Mouse (Mus musculus) neural tube, embryonic 15.5 days (tissue): ENCODE measurements around the gene Slc29a3. TPM values are rescaled to one million over a fixed set of nuclear protein-coding genes. Genes with fewer than 3 reads are reported as not detected.

Experiments
- ATAC-seq: fragments of 200-750 bp; cut with Nextera tagmentation; 2 replicates; pipeline ENCODE4 v1.8.0; 2017; ENCODE audit warnings: mild to moderate bottlenecking, moderate TSS enrichment, moderate library complexity; ENCODE audit not compliant: low FRiP score
- H3K27ac ChIP-seq: fragments of 300-500 bp; sonication (generic); replicated peaks from 2 replicates; pipeline ENCODE4 v1.5.1; 2015; ENCODE audit warnings: mild to moderate bottlenecking, inconsistent platforms
- H3K27me3 ChIP-seq: fragments of 300-500 bp; sonication (generic); replicated peaks from 2 replicates; pipeline ENCODE4 v1.6.1; 2015; ENCODE audit warnings: inconsistent platforms
- H3K36me3 ChIP-seq: fragments of 300-500 bp; sonication (generic); 2 replicates; pipeline ENCODE4 v1.6.1; 2015; ENCODE audit warnings: inconsistent platforms
- H3K4me1 ChIP-seq: fragments of 300-500 bp; sonication (generic); 2 replicates; pipeline ENCODE4 v1.6.1; 2015; ENCODE audit warnings: inconsistent platforms
- H3K4me2 ChIP-seq: fragments of 300-500 bp; sonication (generic); 2 replicates; pipeline ENCODE4 v1.6.1; 2015; ENCODE audit warnings: inconsistent platforms, mild to moderate bottlenecking, moderate library complexity
- H3K4me3 ChIP-seq: fragments of 300-500 bp; sonication (generic); replicated peaks from 2 replicates; pipeline ENCODE4 v1.5.1; 2015; ENCODE audit warnings: mild to moderate bottlenecking, inconsistent platforms
- H3K9ac ChIP-seq: fragments of 300-500 bp; sonication (generic); replicated peaks from 2 replicates; pipeline ENCODE4 v1.6.1; 2015; ENCODE audit warnings: mild to moderate bottlenecking, inconsistent platforms
- H3K9me3 ChIP-seq: fragments of 300-500 bp; sonication (generic); replicated peaks from 2 replicates; pipeline ENCODE4 v1.6.1; 2016; ENCODE audit warnings: inconsistent platforms
- WGBS: fragments of 180-500 bp; shearing (Covaris S2); methylation state at CpG from one replicate; pipeline ENCODE4 v1.1.7; 2015; ENCODE audit warnings: mixed read lengths; 5-methylcytosine and 5-hydroxymethylcytosine counted together
- polyA plus RNA-seq: library from polyadenylated mRNA; unstranded; fragments of >200 nt; fragmentation: Nextera tagmentation; extraction: Ambion mirVana; gene quantifications from 2 replicates; pipeline ENCODE4 v1.2.1, GENCODE M21; 2015

The Slc29a3 gene
- polyA plus RNA-seq, 1 experiment from 2014 or later = 12.6 TPM

GRCm38 (mm10) chr10:60792365-60792764 lies 39.8 kb upstream of the Slc29a3 start:
- 49% methylated on average over 10 of the region's 10 CpGs for WGBS
- Histone ChIP-seq H3K27me3 (0 out of 2 replicates have a peak, but pooled peaks cover 6% of the 10 kb centered on the region), H3K9ac (no peak overlapping the region), H3K36me3 (no peaks in the 10 kb centered on the region), H3K27ac (no peak overlapping the region), H3K4me2 (no peak overlapping the region), H3K4me1 (peaks cover 19% of the 10 kb centered on the region), H3K9me3 (no peaks in the 10 kb centered on the region), H3K4me3 (no peak overlapping the region)
- no peak for ATAC-seq

GRCm38 (mm10) chr10:60790912-60791311 lies 38.3 kb upstream of the Slc29a3 start:
- ATAC-seq = no peak
- WGBS = 88% methylated on average over 6 of the region's 6 CpGs
- H3K9me3 ChIP-seq = no peaks in the 10 kb centered on the region
- H3K4me3 ChIP-seq = no peak overlapping the region
- no peak overlapping the region for H3K27ac ChIP-seq
- no peak overlapping the region for H3K9ac ChIP-seq
- peaks cover 22% of the 10 kb centered on the region for H3K4me1 ChIP-seq
- 0 out of 2 replicates have a peak, but pooled peaks cover 6% of the 10 kb centered on the region for H3K27me3 ChIP-seq
- no peak overlapping the region for H3K4me2 ChIP-seq
- H3K36me3 ChIP-seq = no peaks in the 10 kb centered on the region

- peak; percentile 56 for ATAC-seq
- H3K27ac ChIP-seq = no peak overlapping the region
- no peaks in the 10 kb centered on the region for H3K9me3 ChIP-seq
- H3K4me1 ChIP-seq = peaks cover 5% of the 10 kb centered on the region; the same call in 1 of the 2 replicates
- no peaks in the 10 kb centered on the region for H3K36me3 ChIP-seq
- WGBS = 37% methylated on average over 16 of the region's 16 CpGs
- no peak overlapping the region for H3K4me3 ChIP-seq
- H3K9ac ChIP-seq = no peak overlapping the region
- no peak overlapping the region for H3K4me2 ChIP-seq
- H3K27me3 ChIP-seq = 0 out of 2 replicates have a peak, but pooled peaks cover 6% of the 10 kb centered on the region
These were observed 34.9 kb upstream of the Slc29a3 start for GRCm38 (mm10) chr10:60787303-60788074.

GRCm38 (mm10) chr10:60783608-60784007 lies 31.0 kb upstream of the Slc29a3 start:
- Histone ChIP-seq H3K4me2 (no peak overlapping the region), H3K9ac (no peak overlapping the region), H3K4me3 (no peak overlapping the region), H3K27ac (no peak overlapping the region), H3K36me3 (no peaks in the 10 kb centered on the region), H3K4me1 (peaks cover 11% of the 10 kb centered on the region), H3K27me3 (no peaks in the 10 kb centered on the region), H3K9me3 (no peaks in the 10 kb centered on the region)
- WGBS = 19% methylated on average over 2 of the region's 2 CpGs
- ATAC-seq = no peak

- H3K27ac ChIP-seq = no peak overlapping the region
- peak overlapping the region; percentile 47 for H3K4me2 ChIP-seq
- no peak overlapping the region for H3K4me3 ChIP-seq
- no peaks in the 10 kb centered on the region for H3K27me3 ChIP-seq
- WGBS = 11% methylated on average over 9 of the region's 9 CpGs
- peaks cover 6% of the 10 kb centered on the region; the same call in 1 of the 2 replicates for H3K4me1 ChIP-seq
- no peaks in the 10 kb centered on the region for H3K9me3 ChIP-seq
- no peaks in the 10 kb centered on the region for H3K36me3 ChIP-seq
- H3K9ac ChIP-seq = no peak overlapping the region
- peak; percentile 64 for ATAC-seq
These were observed 27.0 kb upstream of the Slc29a3 start for GRCm38 (mm10) chr10:60779628-60780027.

GRCm38 (mm10) chr10:60778542-60778941 lies 25.9 kb upstream of the Slc29a3 start:
- H3K27ac ChIP-seq = no peak overlapping the region
- H3K4me3 ChIP-seq = no peak overlapping the region
- peaks cover 6% of the 10 kb centered on the region; the same call in 1 of the 2 replicates for H3K4me1 ChIP-seq
- ATAC-seq = no peak
- WGBS = 77% methylated on average over 12 of the region's 12 CpGs
- H3K4me2 ChIP-seq = no peak overlapping the region
- H3K9me3 ChIP-seq = no peaks in the 10 kb centered on the region
- H3K9ac ChIP-seq = no peak overlapping the region
- no peaks in the 10 kb centered on the region for H3K27me3 ChIP-seq
- H3K36me3 ChIP-seq = no peaks in the 10 kb centered on the region

GRCm38 (mm10) chr10:60775473-60775872 lies 22.9 kb upstream of the Slc29a3 start:
- ATAC-seq = no peak
- Histone ChIP-seq H3K27ac (no peak overlapping the region), H3K4me3 (no peak overlapping the region), H3K9ac (no peak overlapping the region), H3K9me3 (no peaks in the 10 kb centered on the region), H3K27me3 (no peaks in the 10 kb centered on the region), H3K36me3 (no peaks in the 10 kb centered on the region), H3K4me1 (peaks cover 6% of the 10 kb centered on the region; the same call in 1 of the 2 replicates), H3K4me2 (no peak overlapping the region)
- WGBS = 77% methylated on average over 6 of the region's 6 CpGs

GRCm38 (mm10) chr10:60774616-60775015 lies 22.0 kb upstream of the Slc29a3 start:
- no peak for ATAC-seq
- 96% methylated on average over 13 of the region's 13 CpGs for WGBS

GRCm38 (mm10) chr10:60770855-60771254 lies 18.3 kb upstream of the Slc29a3 start:
- no peaks in the 10 kb centered on the region for H3K9me3 ChIP-seq
- H3K27me3 ChIP-seq = no peaks in the 10 kb centered on the region
- no peaks in the 10 kb centered on the region for H3K36me3 ChIP-seq
- WGBS = 64% methylated on average over 4 of the region's 4 CpGs
- H3K4me2 ChIP-seq = no peak overlapping the region
- ATAC-seq = no peak
- no peak overlapping the region for H3K4me3 ChIP-seq
- H3K9ac ChIP-seq = no peak overlapping the region
- no peaks in the 10 kb centered on the region for H3K4me1 ChIP-seq
- H3K27ac ChIP-seq = no peak overlapping the region

More at GRCm38 (mm10) chr10:60774616-60775015, 22.0 kb upstream of the Slc29a3 start:
- H3K4me3 ChIP-seq = no peak overlapping the region
- H3K27ac ChIP-seq = no peak overlapping the region
- no peaks in the 10 kb centered on the region for H3K9me3 ChIP-seq
- H3K9ac ChIP-seq = no peak overlapping the region
- H3K36me3 ChIP-seq = no peaks in the 10 kb centered on the region
- no peaks in the 10 kb centered on the region for H3K27me3 ChIP-seq
- H3K4me1 ChIP-seq = no peaks in the 10 kb centered on the region
- H3K4me2 ChIP-seq = no peak overlapping the region

GRCm38 (mm10) chr10:60768614-60769013 lies 16.0 kb upstream of the Slc29a3 start:
- 92% methylated on average over 7 of the region's 7 CpGs for WGBS
- no peaks in the 10 kb centered on the region for H3K27me3 ChIP-seq
- no peak overlapping the region for H3K4me2 ChIP-seq
- H3K4me1 ChIP-seq = no peaks in the 10 kb centered on the region
- H3K4me3 ChIP-seq = no peak overlapping the region
- no peak overlapping the region for H3K9ac ChIP-seq
- no peaks in the 10 kb centered on the region for H3K9me3 ChIP-seq
- H3K36me3 ChIP-seq = no peaks in the 10 kb centered on the region
- ATAC-seq = no peak
- H3K27ac ChIP-seq = no peak overlapping the region

- Histone ChIP-seq H3K27me3 (no peaks in the 10 kb centered on the region), H3K9me3 (no peaks in the 10 kb centered on the region), H3K4me2 (no peak overlapping the region), H3K4me1 (no peaks in the 10 kb centered on the region), H3K27ac (no peak overlapping the region), H3K9ac (no peak overlapping the region), H3K4me3 (no peak overlapping the region), H3K36me3 (no peaks in the 10 kb centered on the region)
- no peak for ATAC-seq
- WGBS = 91% methylated on average over 7 of the region's 7 CpGs
These were observed 14.8 kb upstream of the Slc29a3 start for GRCm38 (mm10) chr10:60767400-60767799.

GRCm38 (mm10) chr10:60762126-60762525 lies 9.5 kb upstream of the Slc29a3 start:
- H3K4me1 ChIP-seq = no peaks in the 10 kb centered on the region
- ATAC-seq = no peak
- H3K27me3 ChIP-seq = no peaks in the 10 kb centered on the region
- H3K4me2 ChIP-seq = no peak overlapping the region
- H3K4me3 ChIP-seq = no peak overlapping the region
- 89% methylated on average over 1 of the region's 1 CpGs for WGBS
- H3K27ac ChIP-seq = no peak overlapping the region
- no peak overlapping the region for H3K9ac ChIP-seq
- H3K9me3 ChIP-seq = no peaks in the 10 kb centered on the region
- no peaks in the 10 kb centered on the region for H3K36me3 ChIP-seq
